Mouse (Mus musculus) E14TG2a.4 (cell line): ENCODE results near the gene Esam.

Experiments
- H3K27me3 ChIP-seq: 2 replicates; pipeline ENCODE4 v1.6.1; 2014; ENCODE audit warnings: low read length, control low read depth; ENCODE audit not compliant: insufficient read depth
- H3K36me3 ChIP-seq: 2 replicates; pipeline ENCODE4 v1.6.1; 2014; ENCODE audit warnings: low read length, control low read depth; ENCODE audit not compliant: insufficient read depth
- H3K4me1 ChIP-seq: replicated peaks from 2 replicates; pipeline ENCODE4 v1.6.1; 2014; ENCODE audit warnings: low read depth, low read length, control low read depth
- H3K4me3 ChIP-seq: replicated peaks from 2 replicates; pipeline ENCODE4 v1.5.1; 2014; ENCODE audit warnings: mild to moderate bottlenecking, low read length
- H3K9me3 ChIP-seq: 2 replicates; pipeline ENCODE4 v1.6.1; 2014; ENCODE audit warnings: low read length, control low read depth
- CTCF ChIP-seq: conservative IDR thresholded peaks from 2 replicates; pipeline ENCODE4 v1.5.1; 2014; ENCODE audit warnings: low read length
- NANOG ChIP-seq: IDR thresholded peaks from 2 replicates; pipeline ENCODE4 v1.6.1; 2014; ENCODE audit warnings: borderline replicate concordance, low read length, mixed read lengths
- POU5F1 ChIP-seq: IDR thresholded peaks from 2 replicates; pipeline ENCODE4 v1.6.1; 2014; ENCODE audit warnings: low read length, borderline replicate concordance

Gene Esam

DNA sequence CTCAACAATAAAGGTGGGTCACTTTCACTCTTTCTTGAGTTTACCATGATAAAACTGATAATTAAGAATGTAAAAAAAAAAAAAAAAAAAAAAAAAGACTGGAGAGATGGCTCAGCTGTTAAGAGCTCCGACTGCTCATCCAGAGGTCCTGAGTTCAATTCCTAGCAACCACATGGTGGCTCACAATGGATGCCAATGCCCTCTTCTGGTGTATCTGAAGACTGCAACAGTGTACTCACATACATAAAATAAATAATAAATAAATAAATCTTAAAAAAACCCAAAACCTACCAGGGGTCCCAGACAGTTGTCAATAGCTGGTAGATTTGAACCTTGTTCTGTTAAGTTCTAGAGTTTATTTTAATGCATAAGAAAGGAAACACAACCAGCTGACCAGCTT lies 19.0 kb downstream of the Esam start:
- no peak; the same call in 1 of the 2 replicates for TF ChIP-seq CTCF
- TF ChIP-seq POU5F1 = no peak
- TF ChIP-seq NANOG = no peak
- Histone ChIP-seq H3K4me1 (peaks cover 52% of the 10 kb centered on the region), H3K36me3 (no peaks in the 10 kb centered on the region), H3K9me3 (no peaks in the 10 kb centered on the region), H3K4me3 (no peak overlapping the region), H3K27me3 (peaks cover 56% of the 10 kb centered on the region)

DNA sequence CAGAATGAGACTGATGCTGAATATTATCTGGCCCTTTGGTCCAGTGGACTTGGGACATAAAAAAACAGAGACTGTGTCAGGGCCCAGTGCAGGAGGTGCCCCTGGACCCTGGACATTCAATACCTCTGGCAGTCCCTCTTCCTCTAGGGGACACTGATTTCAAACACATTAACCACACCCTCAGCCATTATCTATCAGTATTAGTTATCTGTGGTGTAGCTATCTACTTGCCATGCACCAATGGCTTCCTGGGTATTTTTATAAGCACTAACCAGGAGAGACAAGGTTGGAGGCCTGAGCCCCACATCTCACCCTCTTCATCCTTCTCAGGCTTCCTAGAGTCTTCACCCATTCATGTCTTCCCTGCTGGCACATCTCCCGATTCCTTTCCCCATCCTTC lies 22.6 kb downstream of the Esam start:
- Histone ChIP-seq H3K36me3 (no peaks in the 10 kb centered on the region), H3K4me1 (peaks cover 33% of the 10 kb centered on the region), H3K9me3 (no peaks in the 10 kb centered on the region), H3K4me3 (no peak overlapping the region), H3K27me3 (peaks cover 86% of the 10 kb centered on the region)
- no peak for TF ChIP-seq NANOG
- no peak for TF ChIP-seq CTCF
- no peak for TF ChIP-seq POU5F1

DNA sequence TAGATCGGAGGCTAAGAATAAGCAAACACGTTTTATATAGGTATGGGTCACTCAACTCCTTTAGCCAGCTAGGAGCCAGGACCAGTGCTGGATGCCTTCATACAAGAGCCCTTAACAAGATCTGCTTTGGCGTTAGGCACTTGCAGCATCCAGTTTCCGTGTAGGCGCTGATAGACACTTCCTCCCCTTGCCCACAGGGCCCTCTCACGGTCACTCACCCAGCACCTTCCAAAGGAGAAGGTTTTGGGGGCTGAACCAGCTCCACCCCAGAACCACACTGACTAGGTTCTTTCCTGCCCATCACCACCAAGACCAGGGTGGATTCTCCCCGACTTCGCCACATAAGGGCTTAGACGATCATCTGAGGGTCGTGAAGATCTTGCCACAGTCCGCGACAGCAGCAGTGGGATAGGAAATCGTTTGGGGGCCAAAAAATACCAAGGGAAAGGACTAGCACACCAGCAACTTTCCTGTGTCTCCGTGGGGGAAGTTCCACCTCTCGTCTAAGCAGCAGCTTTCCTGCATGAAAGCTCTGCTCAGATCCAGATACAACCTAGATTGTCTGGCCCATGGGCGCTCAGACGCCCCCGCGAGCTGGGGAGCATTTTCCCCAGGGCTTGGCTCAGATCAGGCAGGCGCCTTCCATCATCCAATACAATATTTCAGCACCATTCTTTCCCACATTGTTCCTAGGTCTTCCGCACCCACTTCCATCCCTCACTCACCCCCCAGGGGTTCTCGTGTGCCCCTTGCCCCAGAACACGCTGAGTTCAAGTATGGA lies 24.1 kb downstream of the Esam start:
- peak overlapping the region; percentile 86 for H3K4me3 ChIP-seq
- TF ChIP-seq POU5F1 (no peak), CTCF (no peak), NANOG (no peak)

DNA sequence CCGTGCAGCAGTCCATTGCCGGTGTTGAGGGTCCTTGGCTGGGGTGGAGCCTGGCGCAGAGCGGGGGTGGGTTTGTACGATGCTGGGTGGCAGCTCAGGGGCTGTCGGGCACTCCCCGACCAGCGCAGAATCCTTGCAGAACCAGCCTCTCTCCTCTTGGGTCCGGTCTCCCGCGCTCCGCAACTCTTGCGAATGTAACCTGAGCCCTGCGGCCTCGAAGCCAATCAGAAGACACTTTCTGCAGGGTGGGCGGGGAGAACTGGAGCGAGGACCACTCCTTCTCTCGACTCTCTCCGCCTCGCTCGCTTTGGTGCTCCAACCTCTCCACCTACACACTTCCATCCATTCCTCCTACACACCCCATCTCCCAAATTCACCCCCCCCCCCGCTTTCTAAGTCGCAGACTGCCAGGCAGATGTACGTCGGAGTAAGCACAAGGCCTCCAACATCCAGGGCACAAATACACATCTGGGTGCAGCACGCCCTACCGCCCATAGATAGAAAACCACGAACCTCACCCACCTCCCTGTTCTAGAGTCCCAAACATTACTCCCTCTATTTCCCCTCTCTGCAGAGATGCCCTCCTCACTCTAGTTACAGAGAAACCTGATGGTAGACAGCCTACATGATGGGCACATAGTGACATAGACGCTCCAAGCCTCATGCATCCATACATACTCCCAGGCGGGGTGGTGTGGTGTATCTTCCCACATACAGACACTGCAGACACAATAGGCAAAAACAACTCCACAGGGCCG lies 24.8 kb downstream of the Esam start, which contains the start of gene Nrgn:
TSS of gene Nrgn (minus strand) at position 369 of the 758 bp plus-strand sequence.
- peak within 1 kb of the TSS; percentile 86 for H3K4me3 ChIP-seq
- peaks cover 23% of the 10 kb centered on the region for H3K4me1 ChIP-seq
- no peaks in the 10 kb centered on the region for H3K36me3 ChIP-seq
- TF ChIP-seq POU5F1 = no peak
- H3K9me3 ChIP-seq = no peaks in the 10 kb centered on the region
- peaks cover 92% of the 10 kb centered on the region for H3K27me3 ChIP-seq

More for the DNA sequence above, 24.1 kb downstream of the Esam start:
- Histone ChIP-seq H3K4me1 (peaks cover 23% of the 10 kb centered on the region), H3K27me3 (peaks cover 89% of the 10 kb centered on the region), H3K36me3 (no peaks in the 10 kb centered on the region), H3K9me3 (no peaks in the 10 kb centered on the region)

DNA sequence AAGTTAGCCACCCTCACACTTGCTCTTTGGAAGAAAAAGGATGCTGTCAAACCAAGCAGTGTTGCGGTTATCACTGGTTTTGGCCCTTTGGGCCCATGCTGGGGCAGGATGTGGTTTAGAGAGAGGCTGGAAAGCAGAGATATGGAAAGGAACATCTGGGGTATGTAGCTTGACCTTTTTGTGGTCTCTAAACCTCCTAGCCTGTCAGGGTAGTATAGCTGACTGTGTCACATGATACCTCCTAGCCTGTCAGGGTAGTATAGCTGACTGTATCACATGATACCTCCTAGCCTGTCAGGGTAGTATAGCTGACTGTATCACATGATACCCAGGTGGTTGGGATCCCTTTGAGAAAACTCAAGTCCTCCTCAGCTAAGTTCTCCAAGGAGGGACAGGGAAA lies 26.4 kb downstream of the Esam start:
- no peak overlapping the region for H3K4me3 ChIP-seq
- H3K27me3 ChIP-seq = peaks cover 84% of the 10 kb centered on the region
- no peaks in the 10 kb centered on the region for H3K36me3 ChIP-seq
- peaks cover 23% of the 10 kb centered on the region for H3K4me1 ChIP-seq
- no peaks in the 10 kb centered on the region for H3K9me3 ChIP-seq
- no peak for TF ChIP-seq POU5F1
- no peak for TF ChIP-seq NANOG
- no peak for TF ChIP-seq CTCF

DNA sequence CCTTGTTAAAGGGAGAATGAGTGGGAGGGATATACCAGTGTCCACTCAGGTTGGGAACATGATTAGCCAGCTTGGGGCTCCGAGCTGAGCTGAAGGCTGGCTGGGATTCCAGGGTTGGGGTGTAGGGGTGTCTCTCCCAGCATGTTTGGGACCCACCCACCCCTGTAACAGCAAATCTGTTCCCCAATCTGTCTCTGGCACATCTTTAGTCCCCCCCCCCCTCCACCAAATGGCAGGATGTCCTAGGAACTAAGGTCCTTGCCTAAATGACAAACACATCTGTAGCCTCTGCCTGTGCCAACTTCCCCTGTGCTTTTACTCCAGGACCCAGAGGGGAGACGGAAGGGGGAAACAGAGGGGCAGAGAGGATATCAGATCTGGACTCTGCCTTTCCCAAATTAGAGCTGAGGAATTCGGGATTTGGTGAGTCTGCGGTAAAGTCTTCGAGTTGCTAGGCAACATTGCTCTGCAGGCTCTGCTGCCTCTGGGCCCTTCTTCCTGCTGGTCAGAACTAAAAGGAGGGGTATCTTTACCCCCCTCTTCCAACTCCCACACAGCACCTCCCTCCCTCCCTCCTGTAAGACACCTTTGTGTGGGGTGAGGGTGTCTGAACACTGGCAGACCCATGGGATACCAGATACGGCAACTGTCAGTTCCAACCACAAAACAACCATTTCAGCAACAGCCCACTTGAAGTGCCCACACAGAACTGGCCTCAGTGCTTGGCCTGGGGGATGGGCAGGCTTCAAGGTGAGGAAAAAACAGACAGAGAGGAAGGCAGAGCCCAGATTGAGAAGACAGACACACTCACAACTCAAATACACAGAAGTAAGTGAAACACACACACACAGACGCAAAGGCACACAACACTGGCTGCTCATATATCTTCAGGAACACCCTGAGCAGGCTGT lies 27.2 kb downstream of the Esam start, which contains the start of gene Siae:
TSS of gene Siae (plus strand) at position 861 of the 911 bp plus-strand sequence.
- Histone ChIP-seq H3K4me1 (peaks cover 23% of the 10 kb centered on the region), H3K36me3 (no peaks in the 10 kb centered on the region), H3K27me3 (peaks cover 76% of the 10 kb centered on the region), H3K4me3 (no peak within 1 kb of the TSS), H3K9me3 (no peaks in the 10 kb centered on the region)
- TF ChIP-seq NANOG (no peak), POU5F1 (no peak), CTCF (no peak)

DNA sequence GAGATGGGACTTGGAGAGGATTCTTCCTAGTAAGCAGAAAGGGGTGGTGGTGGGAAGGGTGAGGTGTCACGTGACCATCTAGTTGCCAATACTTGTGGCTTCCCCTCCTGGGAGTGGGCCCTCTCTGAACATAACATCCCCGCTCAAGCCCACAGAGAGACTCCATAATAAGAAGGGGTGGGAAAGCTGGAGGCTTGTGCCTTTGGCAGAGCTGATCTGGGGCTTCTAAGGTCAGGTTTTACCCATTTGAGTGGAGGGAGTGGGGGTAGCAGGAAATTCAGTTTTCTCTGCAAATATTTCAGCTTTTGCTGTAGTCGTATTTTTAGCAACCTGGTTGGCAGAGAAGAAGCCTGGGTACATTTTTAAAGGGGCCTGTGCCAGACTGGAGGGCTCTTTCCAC lies 28.5 kb downstream of the Esam start:
- H3K27me3 ChIP-seq = peaks cover 64% of the 10 kb centered on the region
- H3K36me3 ChIP-seq = no peaks in the 10 kb centered on the region
- no peak for TF ChIP-seq CTCF
- TF ChIP-seq POU5F1 = no peak
- TF ChIP-seq NANOG = no peak
- no peak overlapping the region for H3K4me3 ChIP-seq
- peaks cover 23% of the 10 kb centered on the region for H3K4me1 ChIP-seq
- no peaks in the 10 kb centered on the region for H3K9me3 ChIP-seq

DNA sequence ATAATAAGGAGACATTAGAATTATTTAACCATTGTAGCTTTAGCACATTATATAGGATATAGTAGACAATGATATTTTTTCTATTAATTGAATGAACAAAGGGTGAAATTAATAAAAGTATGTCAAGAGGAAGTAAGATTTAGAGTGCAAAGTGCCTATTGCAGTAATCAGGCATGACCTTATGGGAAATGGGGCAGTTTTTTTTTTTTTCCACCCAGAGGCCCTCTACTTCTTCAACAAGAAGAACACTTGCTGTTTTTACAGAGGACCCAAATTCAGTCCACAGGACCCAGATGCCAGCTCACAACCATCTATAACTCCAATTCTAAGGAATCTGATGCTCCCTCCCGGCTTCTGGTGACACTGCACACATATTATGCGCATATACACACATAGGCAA lies 32.7 kb downstream of the Esam start:
- Histone ChIP-seq H3K27me3 (peaks cover 24% of the 10 kb centered on the region), H3K36me3 (no peaks in the 10 kb centered on the region), H3K4me1 (no peaks in the 10 kb centered on the region), H3K9me3 (no peaks in the 10 kb centered on the region), H3K4me3 (no peak overlapping the region)
- TF ChIP-seq POU5F1 (no peak), CTCF (no peak), NANOG (no peak)
